Mouse (Mus musculus) brain, adult 2 months (tissue): ENCODE measurements at regions not wholly inside any gene's neighbourhood (a gene's known extent, or its start where the extent isn't known, plus 50 kb on each side); places are given as distances from the start of the nearest gene placed in this dataset.

ENCODE experiments used
- DNase-seq: peaks from one replicate; pipeline ENCODE4 v3.0.0; 2011; ENCODE audit warnings: low read depth, low spot score

DNA sequence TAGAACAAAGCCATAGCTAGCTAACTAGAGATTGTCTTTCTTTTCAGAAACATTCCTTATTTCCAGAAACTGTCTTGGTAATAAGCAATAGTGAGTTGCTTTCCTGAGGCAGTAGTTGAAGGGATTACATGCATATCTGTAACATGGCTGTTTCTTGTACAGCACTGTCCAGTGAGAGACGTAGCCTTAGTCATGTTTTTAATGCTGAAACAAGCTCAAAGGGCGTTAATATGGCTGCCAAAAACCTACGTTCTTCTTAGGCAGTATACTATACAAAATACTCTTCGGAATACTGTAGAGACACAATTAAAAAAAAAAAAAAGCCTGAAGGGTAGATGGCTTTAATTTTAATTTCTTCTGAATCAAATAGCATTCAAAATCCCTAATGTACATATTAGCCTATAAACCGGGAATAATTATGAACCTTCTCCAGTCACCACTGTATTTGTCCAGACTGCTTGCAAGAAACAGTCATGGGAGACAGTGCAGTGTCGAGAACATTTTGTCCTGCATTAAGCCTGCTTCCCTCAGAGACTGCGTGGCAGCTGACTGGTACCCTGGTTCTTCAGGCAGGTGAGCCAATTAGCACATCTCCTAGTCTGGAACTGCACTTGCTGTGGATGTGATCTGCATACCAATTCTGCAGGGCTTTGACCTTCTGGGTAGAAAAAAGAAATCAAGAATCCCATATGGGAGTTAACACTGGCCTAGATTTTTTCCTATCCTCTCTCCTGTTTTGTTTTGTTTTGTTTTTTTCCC, 854.7 kb upstream of the Stxbp6 start:
- peak; percentile 64 for DNase-seq
